Mouse (Mus musculus) hindbrain, embryonic 11.5 days (tissue): Measurements from ENCODE around the gene Pbx2. TPM values are rescaled to one million over a fixed set of nuclear protein-coding genes. Genes with fewer than 3 reads are reported as not detected.

ENCODE experiments used
- ATAC-seq: fragments of 200-750 bp; cut with Nextera tagmentation; 2 replicates; pipeline ENCODE4 v1.8.0; 2017; ENCODE audit warnings: mild to moderate bottlenecking, moderate TSS enrichment, moderate library complexity; ENCODE audit not compliant: low FRiP score
- DNase-seq: peaks from one replicate; pipeline ENCODE4 v3.0.0-alpha.2; 2015; ENCODE audit warnings: low spot score
- H3K27ac ChIP-seq: fragments of 300-500 bp; sonication (generic); 2 replicates; pipeline ENCODE4 v1.5.1; 2014; ENCODE audit warnings: mild to moderate bottlenecking, low read depth, low read length
- H3K27me3 ChIP-seq: fragments of 300-500 bp; sonication (generic); 2 replicates; pipeline ENCODE4 v1.6.1; 2014; ENCODE audit warnings: mild to moderate bottlenecking, low read length, moderate library complexity, mixed read lengths; ENCODE audit not compliant: control insufficient read depth, insufficient read depth
- H3K36me3 ChIP-seq: fragments of 300-500 bp; sonication (generic); 2 replicates; pipeline ENCODE4 v1.6.1; 2014; ENCODE audit warnings: mild to moderate bottlenecking, low read length, moderate library complexity, mixed read lengths; ENCODE audit not compliant: control insufficient read depth, insufficient read depth
- H3K4me1 ChIP-seq: fragments of 300-500 bp; sonication (generic); replicated peaks from 2 replicates; pipeline ENCODE4 v1.6.1; 2014; ENCODE audit warnings: low read length, mixed read lengths; ENCODE audit not compliant: control insufficient read depth, insufficient read depth
- H3K4me2 ChIP-seq: fragments of 300-500 bp; sonication (generic); replicated peaks from 2 replicates; pipeline ENCODE4 v1.6.1; 2014; ENCODE audit warnings: mild to moderate bottlenecking, low read depth, low read length
- H3K4me3 ChIP-seq: fragments of 300-500 bp; sonication (generic); 2 replicates; pipeline ENCODE4 v1.5.1; 2014; ENCODE audit warnings: low read depth, low read length
- H3K9ac ChIP-seq: fragments of 300-500 bp; sonication (generic); 2 replicates; pipeline ENCODE4 v1.6.1; 2014; ENCODE audit warnings: low read depth, low read length
- H3K9me3 ChIP-seq: fragments of 300-500 bp; sonication (generic); 2 replicates; pipeline ENCODE4 v1.6.1; 2016; ENCODE audit warnings: low read length; ENCODE audit not compliant: control insufficient read depth
- WGBS: fragments of 180-500 bp; shearing (Covaris S2); extraction: QIAGEN DNeasy Blood & Tissue Kit; methylation state at CpG from one replicate; pipeline ENCODE4 v1.1.7; 2014; 5-methylcytosine and 5-hydroxymethylcytosine counted together
- polyA plus RNA-seq: library from polyadenylated mRNA; unstranded; fragments of >200 nt; fragmentation: Nextera tagmentation; extraction: Ambion mirVana; gene quantifications from 2 replicates; pipeline ENCODE4 v1.2.1, GENCODE M21; 2014

Pbx2 gene
- polyA plus RNA-seq, 1 experiment from 2014 or later = 17.3 TPM

DNA sequence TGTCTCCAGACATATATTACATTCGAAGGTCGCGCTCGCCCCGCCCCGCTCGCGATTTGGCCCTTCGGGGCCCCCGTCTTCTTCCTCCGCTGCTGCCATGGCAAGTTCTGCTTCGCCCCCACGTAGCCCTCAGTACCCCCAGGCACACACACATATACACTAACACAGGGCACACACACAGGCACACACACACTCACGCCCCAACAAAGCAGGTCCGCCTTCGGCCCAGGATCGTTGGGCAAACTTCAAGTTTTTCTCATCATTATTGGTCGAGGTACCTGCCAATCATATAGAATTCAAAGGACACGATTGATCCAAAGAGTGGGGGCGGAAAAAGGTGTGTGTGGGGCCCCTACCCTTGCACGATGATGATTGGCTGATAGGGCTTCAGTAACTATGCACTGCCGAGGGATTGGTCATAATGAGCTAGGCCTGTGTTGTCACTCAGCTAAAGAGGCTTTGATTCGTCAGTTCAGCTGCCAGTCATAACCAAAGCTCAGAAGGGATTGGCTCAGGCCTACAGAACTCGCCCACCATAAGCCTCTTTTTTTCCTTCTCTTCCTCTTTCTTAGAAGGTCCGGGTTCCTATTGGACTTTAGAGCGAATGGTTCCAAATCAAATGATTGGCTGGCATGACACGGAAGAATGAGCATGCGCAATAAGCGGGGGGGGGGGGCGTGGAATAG, 12.5 kb downstream of the Pbx2 start, which contains the start of gene Rnf5:
Gene Rnf5 (minus strand): TSS at position 316 of the 686 bp plus-strand sequence.
- peaks cover 16% of the 10 kb centered on the region for H3K4me1 ChIP-seq
- H3K27ac ChIP-seq = peak within 1 kb of the TSS; percentile 87
- H3K4me2 ChIP-seq = peak within 1 kb of the TSS; percentile 81
- DNase-seq (peak; percentile 98), ATAC-seq (peak; percentile 95)
- H3K9me3 ChIP-seq = no peaks in the 10 kb centered on the region
- H3K4me3 ChIP-seq = peak within 1 kb of the TSS; percentile 96
- no peaks in the 10 kb centered on the region for H3K27me3 ChIP-seq
- WGBS = under 1% methylated on average over 30 of the region's 30 CpGs
- H3K9ac ChIP-seq = peak within 1 kb of the TSS; percentile 53
- H3K36me3 ChIP-seq = peaks cover 6% of the 10 kb centered on the region

DNA sequence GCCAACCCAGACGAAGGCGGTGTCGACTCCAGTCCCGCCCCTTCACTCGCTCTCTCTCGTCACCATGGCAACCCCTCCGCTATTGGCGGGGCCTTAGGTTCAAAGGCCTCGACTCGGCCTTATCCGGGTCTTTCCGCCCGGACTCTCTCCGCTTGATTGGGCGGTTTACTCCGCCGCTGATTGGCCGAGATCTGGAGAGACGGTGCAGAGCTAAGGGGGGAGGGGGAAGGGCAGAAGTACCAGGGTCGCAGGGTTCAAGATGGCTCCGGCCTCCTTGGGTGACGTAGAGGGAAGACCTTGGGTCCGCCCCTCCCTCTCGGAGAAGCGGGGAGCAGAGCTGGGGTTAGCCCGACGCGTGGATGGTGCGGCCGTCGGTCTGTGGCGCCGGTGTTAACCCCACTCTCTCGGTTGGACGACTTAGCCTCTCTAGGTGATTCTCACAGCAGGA, 13.0 kb downstream of the Pbx2 start, which contains the start of gene Agpat1:
Gene Agpat1 (plus strand): TSS at position 202 of the 448 bp plus-strand sequence.
- no peaks in the 10 kb centered on the region for H3K9me3 ChIP-seq
- H3K27me3 ChIP-seq = no peaks in the 10 kb centered on the region
- peak within 1 kb of the TSS; percentile 91 for H3K9ac ChIP-seq
- peaks cover 16% of the 10 kb centered on the region for H3K4me1 ChIP-seq
- peak; percentile 100 for DNase-seq
- peak; percentile 89 for ATAC-seq
- H3K4me3 ChIP-seq = peak within 1 kb of the TSS; percentile 96
- H3K27ac ChIP-seq = peak within 1 kb of the TSS; percentile 87
- H3K36me3 ChIP-seq = peaks cover 6% of the 10 kb centered on the region
- WGBS = 0% methylated on average over 35 of the region's 35 CpGs
- H3K4me2 ChIP-seq = peak within 1 kb of the TSS; percentile 81

DNA sequence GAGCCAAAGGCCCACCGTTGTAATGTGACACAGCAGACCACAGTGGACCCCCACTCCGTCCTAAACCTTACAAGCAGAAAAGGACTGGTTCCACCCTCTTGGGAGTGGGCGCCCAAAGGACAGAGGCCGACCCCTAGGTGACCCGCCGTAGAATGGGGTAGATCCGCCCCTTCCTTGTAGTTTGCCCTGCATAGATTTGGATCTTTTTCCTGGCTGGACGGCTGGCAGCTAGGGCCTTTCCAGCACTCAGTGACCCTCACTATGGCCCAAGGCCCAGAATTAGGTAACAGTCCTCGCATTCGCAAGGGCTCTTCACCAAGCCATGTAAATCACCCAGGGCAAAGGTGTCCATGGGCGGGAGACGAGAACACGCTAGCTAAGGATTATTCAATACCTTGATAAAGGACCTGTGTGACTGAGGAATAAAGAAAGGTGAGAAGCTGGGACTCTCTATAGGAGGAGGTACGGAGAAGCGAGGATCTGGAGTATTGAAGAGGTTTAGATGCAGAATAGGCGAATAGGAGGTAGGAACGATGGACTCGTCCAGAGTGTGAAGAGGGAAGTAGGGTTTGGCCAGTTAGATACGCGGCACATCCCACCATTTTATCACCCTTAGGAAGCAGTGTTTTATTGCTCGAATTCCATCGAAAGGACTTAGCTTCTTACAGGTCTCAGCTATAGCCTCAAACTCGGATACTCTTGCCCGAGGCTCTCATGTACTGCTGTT, 13.6 kb downstream of the Pbx2 start:
- H3K9ac ChIP-seq = peak overlapping the region; percentile 91
- peaks cover 16% of the 10 kb centered on the region for H3K4me1 ChIP-seq
- peak overlapping the region; percentile 96 for H3K4me3 ChIP-seq
- peak overlapping the region; percentile 87 for H3K27ac ChIP-seq
- H3K4me2 ChIP-seq = peak overlapping the region; percentile 81
- no peaks in the 10 kb centered on the region for H3K9me3 ChIP-seq
- WGBS = 19% methylated on average over 24 of the region's 24 CpGs
- peaks cover 6% of the 10 kb centered on the region for H3K36me3 ChIP-seq
- no peak for ATAC-seq
- no peaks in the 10 kb centered on the region for H3K27me3 ChIP-seq
- DNase-seq = peak; percentile 39

DNA sequence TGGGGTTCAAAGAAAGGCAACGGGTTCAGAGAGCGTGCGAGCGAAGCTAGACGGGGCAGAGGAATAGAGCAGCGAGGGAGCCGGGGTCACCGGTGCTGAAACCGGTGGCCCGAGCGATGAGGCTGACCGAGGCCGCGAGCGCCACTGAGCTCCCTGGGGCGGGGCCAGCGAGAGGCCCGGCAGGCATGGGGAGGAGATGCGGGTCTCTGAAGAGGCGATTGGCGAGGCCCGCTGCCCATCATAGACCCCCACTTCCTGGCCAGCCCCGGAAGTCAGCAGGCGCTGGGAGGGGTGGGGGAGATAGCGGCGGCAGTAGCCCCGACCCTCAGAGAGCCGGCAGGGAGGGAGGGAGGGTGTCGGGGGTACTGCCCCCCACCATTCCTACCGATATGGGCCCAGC, 14.5 kb downstream of the Pbx2 start:
- Histone ChIP-seq H3K4me3 (peak overlapping the region; percentile 96), H3K27me3 (no peaks in the 10 kb centered on the region), H3K9me3 (no peaks in the 10 kb centered on the region), H3K4me1 (peaks cover 16% of the 10 kb centered on the region), H3K4me2 (peak overlapping the region; percentile 95), H3K27ac (peak overlapping the region; percentile 87), H3K9ac (peak overlapping the region; percentile 91), H3K36me3 (no peaks in the 10 kb centered on the region)
- WGBS = 0% methylated on average over 21 of the region's 30 CpGs
- DNase-seq (peak; percentile 96), ATAC-seq (peak; percentile 37)

DNA sequence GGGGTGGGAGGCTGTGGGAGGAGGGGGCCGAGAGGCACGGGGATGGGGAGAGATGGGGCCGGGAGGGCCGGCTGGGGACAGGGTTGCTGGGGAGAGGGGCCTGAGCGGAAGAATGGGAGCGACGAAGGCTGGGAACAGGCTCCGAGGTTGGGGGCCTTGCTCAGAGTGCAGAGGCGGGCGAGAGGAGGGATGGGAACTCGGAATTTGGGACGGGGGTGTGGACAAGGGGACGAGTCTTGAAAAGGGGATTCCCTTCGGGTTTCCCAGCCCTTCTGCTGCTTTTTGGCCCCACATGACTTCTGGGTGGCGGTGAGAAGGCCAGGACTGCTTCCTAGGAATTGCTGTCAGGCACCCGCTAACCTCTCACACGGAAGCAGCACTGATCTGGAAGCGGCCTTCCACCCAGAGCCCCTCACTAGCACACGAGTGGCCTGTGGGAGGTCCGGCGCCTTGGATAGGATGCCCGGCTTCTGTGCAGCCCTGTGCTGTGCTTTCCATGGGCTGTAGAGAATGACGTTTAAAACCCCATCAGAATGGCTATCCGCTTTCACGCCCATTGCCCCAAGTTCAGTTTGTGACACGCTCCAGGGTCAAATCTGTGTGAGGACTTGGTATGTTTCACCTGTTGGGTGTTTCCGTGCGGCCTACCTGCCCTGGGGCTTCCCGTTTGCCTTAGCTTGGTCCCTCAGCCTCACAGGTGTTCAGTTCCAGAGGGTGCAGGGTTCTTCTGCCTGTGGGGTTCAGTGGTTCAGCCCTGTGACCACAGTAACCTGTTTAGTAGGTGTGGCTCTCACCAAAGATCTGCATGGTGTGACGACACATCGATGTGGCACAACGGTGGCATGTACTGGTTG, 15.3 kb downstream of the Pbx2 start:
- Histone ChIP-seq H3K27ac (peak overlapping the region; percentile 85), H3K27me3 (no peaks in the 10 kb centered on the region), H3K36me3 (no peaks in the 10 kb centered on the region), H3K4me2 (peak overlapping the region; percentile 95), H3K9me3 (no peaks in the 10 kb centered on the region), H3K9ac (peak overlapping the region; percentile 91), H3K4me1 (peaks cover 16% of the 10 kb centered on the region), H3K4me3 (peak overlapping the region; percentile 96)
- DNase-seq (no peak), ATAC-seq (no peak)
- WGBS = 18% methylated on average over 32 of the region's 32 CpGs

DNA sequence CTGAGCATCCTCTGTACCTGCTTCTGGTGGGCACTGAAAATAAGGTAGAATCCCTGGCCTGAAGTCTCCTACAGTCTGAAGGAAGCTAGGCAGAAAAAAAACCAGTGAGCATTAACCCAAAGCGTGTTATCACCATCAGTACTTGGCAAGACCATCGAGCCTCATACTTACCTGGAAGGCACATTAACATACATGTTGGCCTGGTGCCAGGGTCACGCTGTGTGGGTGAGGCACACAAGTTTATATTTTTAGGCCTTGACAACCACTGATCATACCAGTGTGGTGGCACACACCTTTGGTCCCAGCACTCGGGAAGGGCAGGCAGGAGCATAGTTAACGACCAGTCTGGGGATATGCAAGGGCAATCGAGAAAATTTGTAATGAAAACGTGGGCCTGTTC, 16.9 kb downstream of the Pbx2 start:
- no peaks in the 10 kb centered on the region for H3K27me3 ChIP-seq
- H3K4me1 ChIP-seq = peaks cover 12% of the 10 kb centered on the region
- no peak overlapping the region for H3K4me2 ChIP-seq
- H3K36me3 ChIP-seq = 0 out of 2 replicates have a peak, but pooled peaks cover 4% of the 10 kb centered on the region
- no peaks in the 10 kb centered on the region for H3K9me3 ChIP-seq
- no peak overlapping the region for H3K27ac ChIP-seq
- ATAC-seq = no peak
- DNase-seq = no peak
- WGBS = 90% methylated on average over 7 of the region's 7 CpGs
- H3K4me3 ChIP-seq = no peak overlapping the region
- no peak overlapping the region for H3K9ac ChIP-seq

DNA sequence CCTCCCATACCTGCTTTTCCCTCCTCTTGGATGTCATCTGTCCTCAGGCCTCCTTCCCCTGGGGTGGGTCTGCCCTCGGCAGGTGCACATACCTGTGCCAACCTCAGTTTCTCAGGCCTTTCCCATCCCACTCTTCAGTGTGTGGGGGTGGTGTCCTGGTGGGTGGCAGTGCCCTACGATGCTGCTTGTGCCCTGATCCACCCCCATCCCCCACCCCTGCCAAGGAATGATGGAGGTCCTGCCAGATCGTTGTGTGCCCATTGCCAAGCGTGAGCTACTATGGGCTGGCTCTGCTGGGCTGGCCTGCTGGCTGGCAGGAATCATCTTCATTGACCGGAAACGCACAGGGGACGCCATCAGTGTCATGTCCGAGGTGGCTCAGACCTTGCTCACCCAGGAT, 20.0 kb downstream of the Pbx2 start:
- no peak overlapping the region for H3K27ac ChIP-seq
- peaks cover 7% of the 10 kb centered on the region for H3K4me1 ChIP-seq
- 94% methylated on average over 8 of the region's 8 CpGs for WGBS
- ATAC-seq (no peak), DNase-seq (no peak)
- H3K4me3 ChIP-seq = no peak overlapping the region
- H3K9me3 ChIP-seq = no peaks in the 10 kb centered on the region
- H3K36me3 ChIP-seq = 0 out of 2 replicates have a peak, but pooled peaks cover 4% of the 10 kb centered on the region
- no peak overlapping the region for H3K9ac ChIP-seq
- no peaks in the 10 kb centered on the region for H3K27me3 ChIP-seq
- no peak overlapping the region for H3K4me2 ChIP-seq

DNA sequence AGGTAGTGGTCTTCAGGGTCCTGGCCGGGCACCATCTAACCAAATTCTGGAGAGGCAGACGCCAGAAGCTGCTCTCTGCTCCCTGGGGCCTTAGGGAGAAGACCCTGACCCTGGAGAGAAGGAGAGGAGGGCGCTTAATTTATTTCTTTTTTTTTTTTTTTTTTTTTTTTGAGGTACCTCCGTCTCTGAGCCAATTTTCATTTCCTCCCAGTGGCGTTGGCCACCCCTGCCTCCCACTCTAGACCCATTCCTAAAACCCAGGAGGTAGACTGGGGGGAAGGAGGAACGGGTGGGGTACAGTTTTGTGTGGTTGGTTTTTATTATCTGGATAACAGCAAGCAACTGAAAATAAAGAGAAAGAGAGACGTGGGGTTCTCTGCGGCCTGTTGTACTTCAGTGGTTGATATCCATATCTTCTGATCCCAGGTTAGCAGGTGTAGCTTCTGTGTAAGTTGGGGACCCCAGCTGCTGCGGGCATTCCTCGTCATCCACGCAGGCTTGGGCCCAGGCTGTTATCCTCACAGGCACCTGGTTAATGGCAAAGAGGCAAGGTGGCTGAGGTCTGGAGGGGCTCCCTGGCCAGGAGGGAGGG, 22.1 kb downstream of the Pbx2 start:
- ATAC-seq = no peak
- Histone ChIP-seq H3K9me3 (no peaks in the 10 kb centered on the region), H3K4me3 (no peak overlapping the region), H3K4me2 (no peak overlapping the region), H3K27me3 (no peaks in the 10 kb centered on the region), H3K9ac (no peak overlapping the region), H3K27ac (no peak overlapping the region), H3K36me3 (0 out of 2 replicates have a peak, but pooled peaks cover 4% of the 10 kb centered on the region), H3K4me1 (no peaks in the 10 kb centered on the region)
- no peak for DNase-seq
- WGBS = 85% methylated on average over 11 of the region's 11 CpGs
